11 mouse cellular contexts compared by ENCODE assay signal in the genomic region with DNA sequence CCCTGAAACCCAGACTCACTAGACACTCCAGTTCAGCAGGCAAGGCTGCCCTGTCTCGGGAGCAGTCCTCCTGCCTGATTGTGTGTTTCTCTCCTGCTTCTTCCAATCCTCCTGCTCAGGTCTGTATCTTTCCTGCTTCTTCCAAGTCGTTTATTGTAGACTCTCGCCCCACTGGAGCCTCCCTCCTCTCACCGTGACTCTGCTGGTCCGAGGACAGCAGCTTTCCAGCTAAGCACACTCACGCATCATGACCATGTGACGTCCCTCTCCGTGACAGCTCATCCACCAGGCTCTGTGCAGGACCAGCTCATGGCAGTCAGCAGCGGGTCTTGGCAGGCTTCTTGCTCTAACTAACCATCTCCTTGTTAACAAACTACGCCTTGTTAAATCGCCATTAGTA. TPM values are rescaled to one million over a fixed set of nuclear protein-coding genes. Genes with fewer than 3 reads are reported as not detected.
DNase-seq lines count a peak whose midpoint lies in the region; ATAC-seq and TF ChIP-seq lines count a peak whose summit lies in the region.
"Had no signal": no experiment of that assay in that cellular context is flagged by ENCODE, and none has a peak within 500 bp of the region (broad histone marks: within the 10 kb centered on the region; RNA-seq: fewer than 3 reads in every experiment).

No protein-coding gene starts in this region.

- WGBS in lung, embryonic 14.5 days, result 33% methylated on average over 11 of the region's 11 CpGs
- WGBS in kidney, adult 2 months, result 47% methylated on average over 11 of the region's 11 CpGs

- DNase-seq in frontal cortex, postnatal 14 days (ENCODE audit: low spot score in 2 of 2), result no peak
- peak; percentile 14 for DNase-seq in lung, embryonic 14.5 days
- no peak for DNase-seq in lung, postnatal 25 days (ENCODE audit: low spot score)
- DNase-seq in cerebellum, postnatal 25 days, result peak; percentile 65
- peak; percentile 36 to 42 for DNase-seq in right cerebral cortex, adult 2 months (ENCODE audit: low spot score in 2 of 2)
- no peak for DNase-seq in kidney, adult 2 months
- no peak for DNase-seq in heart, adult 9 months (ENCODE audit: low spot score in 2 of 2)
- DNase-seq: kidney, postnatal 10 days had no signal

- H3K36me3 ChIP-seq in lung, embryonic 14.5 days (ENCODE audit: insufficient read depth), result no peaks in the 10 kb centered on the region
- peaks cover 3% of the 10 kb centered on the region; the same call in 1 of the 2 replicates for H3K36me3 ChIP-seq in kidney, adult 2 months (ENCODE audit: control insufficient read depth, insufficient read depth, low read length)
- H3K36me3 ChIP-seq: liver, embryonic 12.5 days had no signal

- H3K27me3 ChIP-seq in lung, embryonic 14.5 days (ENCODE audit: insufficient read depth, low read length), result no peaks in the 10 kb centered on the region
- no peaks in the 10 kb centered on the region for H3K27me3 ChIP-seq in kidney, adult 2 months (replicated peaks; ENCODE audit: control insufficient read depth, insufficient read depth, low read length)

- TF ChIP-seq CTCF in lung, embryonic 14.5 days (IDR thresholded peaks at IDR 0.05; ENCODE audit: low read depth), result no peak
- TF ChIP-seq CTCF in kidney, adult 2 months (conservative IDR thresholded peaks at IDR 0.05; ENCODE audit: insufficient read depth, insufficient read length, low read depth, low read length), result no peak

- peak; percentile 94 for ATAC-seq in frontal cortex, adult (ENCODE audit: low TSS enrichment)
- ATAC-seq in lung, embryonic 14.5 days (ENCODE audit: insufficient read depth), result peak; percentile 76; the same call in 1 of the 2 replicates
- ATAC-seq: liver, embryonic 12.5 days had no signal

- no peak overlapping the region for H3K4me3 ChIP-seq in lung, embryonic 14.5 days (ENCODE audit: low read depth, low read length)
- H3K4me3 ChIP-seq in kidney, adult 2 months (ENCODE audit: insufficient read depth, low read depth, low read length), result no peak overlapping the region
- H3K4me3 ChIP-seq: liver, embryonic 12.5 days; myocyte had no signal

- no peak overlapping the region for H3K27ac ChIP-seq in lung, embryonic 14.5 days (ENCODE audit: low read depth)
- H3K27ac ChIP-seq in kidney, adult 2 months (ENCODE audit: insufficient read depth, low read depth, low read length), result no peak overlapping the region
- H3K27ac ChIP-seq: liver, embryonic 12.5 days had no signal

- no peaks in the 10 kb centered on the region for H3K9me3 ChIP-seq in lung, embryonic 14.5 days (ENCODE audit: low read depth, low read length)
- H3K9me3 ChIP-seq: liver, embryonic 12.5 days had no signal

- no peak for TF ChIP-seq POLR2A in kidney, adult 2 months (IDR thresholded peaks at IDR 0.05; ENCODE audit: low read depth, low read length)

- no peak overlapping the region for H3K9ac ChIP-seq in lung, embryonic 14.5 days
- H3K9ac ChIP-seq: liver, embryonic 12.5 days had no signal

- H3K4me1 ChIP-seq in lung, embryonic 14.5 days (ENCODE audit: insufficient read depth), result no peaks in the 10 kb centered on the region
- peaks cover 3% of the 10 kb centered on the region; the same call in 1 of the 2 replicates for H3K4me1 ChIP-seq in kidney, adult 2 months (ENCODE audit: control insufficient read depth, insufficient read depth, low read length)
- H3K4me1 ChIP-seq: liver, embryonic 12.5 days had no signal

- no peak overlapping the region for H3K4me2 ChIP-seq in lung, embryonic 14.5 days
- H3K4me2 ChIP-seq: liver, embryonic 12.5 days had no signal

RNA-seq across cellular contexts. Expression of a gene that starts 5.9 kb away (rescaled TPM):
- polyA plus RNA-seq in lung, embryonic 14.5 days (2014; fragmentation: Nextera tagmentation; extraction: Ambion mirVana), result 0.15 and 0.18 TPM in 2 replicates
- 289 and 340 TPM in 2 replicates for polyA plus RNA-seq in kidney, adult 2 months (2012; rRNA removed)

RNA-seq across cellular contexts. Expression of a gene that starts 56.0 kb away (rescaled TPM):
- polyA plus RNA-seq in lung, embryonic 14.5 days (2014; fragmentation: Nextera tagmentation; extraction: Ambion mirVana), result 26.1 and 28.0 TPM in 2 replicates
- polyA plus RNA-seq in kidney, adult 2 months (2012; rRNA removed), result 15.2 and 18.0 TPM in 2 replicates

RNA-seq across cellular contexts. Expression of a gene that starts 56.3 kb away (rescaled TPM):
- 11.7 and 12.7 TPM in 2 replicates for polyA plus RNA-seq in lung, embryonic 14.5 days (2014; fragmentation: Nextera tagmentation; extraction: Ambion mirVana)
- 3.6 and 3.9 TPM in 2 replicates for polyA plus RNA-seq in kidney, adult 2 months (2012; rRNA removed)

Comparison
In these comparisons a context has a peak if more than half of its experiments do, and no peak if none do; other contexts are left out.
1. DNase-seq: peak in lung, embryonic 14.5 days (single experiment), cerebellum, postnatal 25 days (2 of 2) and right cerebral cortex, adult 2 months (2 of 2); none in frontal cortex, postnatal 14 days (0 of 2), lung, postnatal 25 days (single experiment), kidney, adult 2 months (single experiment) and heart, adult 9 months (0 of 2).
2. RNA of a gene that starts 5.9 kb away (polyA plus RNA-seq): 289 to 340 TPM in kidney, adult 2 months; 0.15 to 0.18 TPM in lung, embryonic 14.5 days; every median in the first group is over 100 times any median in the second.